Mouse (Mus musculus) neutrophil, adult 5-6 weeks (primary cell): ENCODE data around the gene Bub1b. TPM values are rescaled to one million over a fixed set of nuclear protein-coding genes. Genes with fewer than 3 reads are reported as not detected.

Source experiments
- ATAC-seq: fragments of 151-379, 151-347 bp; 2 replicates; pipeline ENCODE4 v1.8.0; 2017; ENCODE audit warnings: mild to moderate bottlenecking, moderate TSS enrichment; ENCODE audit not compliant: insufficient number of reproducible peaks, poor library complexity, low FRiP score, severe bottlenecking; ENCODE audit errors: extremely low read depth
- total RNA-seq: library from RNA; stranded (forward); fragments of 200-1000 nt; gene quantifications from 2 replicates; pipeline ENCODE4 v1.2.3, GENCODE M21; 2017

Gene Bub1b
- 3.8 and 5.0 TPM in 2 replicates for total RNA-seq

DNA sequence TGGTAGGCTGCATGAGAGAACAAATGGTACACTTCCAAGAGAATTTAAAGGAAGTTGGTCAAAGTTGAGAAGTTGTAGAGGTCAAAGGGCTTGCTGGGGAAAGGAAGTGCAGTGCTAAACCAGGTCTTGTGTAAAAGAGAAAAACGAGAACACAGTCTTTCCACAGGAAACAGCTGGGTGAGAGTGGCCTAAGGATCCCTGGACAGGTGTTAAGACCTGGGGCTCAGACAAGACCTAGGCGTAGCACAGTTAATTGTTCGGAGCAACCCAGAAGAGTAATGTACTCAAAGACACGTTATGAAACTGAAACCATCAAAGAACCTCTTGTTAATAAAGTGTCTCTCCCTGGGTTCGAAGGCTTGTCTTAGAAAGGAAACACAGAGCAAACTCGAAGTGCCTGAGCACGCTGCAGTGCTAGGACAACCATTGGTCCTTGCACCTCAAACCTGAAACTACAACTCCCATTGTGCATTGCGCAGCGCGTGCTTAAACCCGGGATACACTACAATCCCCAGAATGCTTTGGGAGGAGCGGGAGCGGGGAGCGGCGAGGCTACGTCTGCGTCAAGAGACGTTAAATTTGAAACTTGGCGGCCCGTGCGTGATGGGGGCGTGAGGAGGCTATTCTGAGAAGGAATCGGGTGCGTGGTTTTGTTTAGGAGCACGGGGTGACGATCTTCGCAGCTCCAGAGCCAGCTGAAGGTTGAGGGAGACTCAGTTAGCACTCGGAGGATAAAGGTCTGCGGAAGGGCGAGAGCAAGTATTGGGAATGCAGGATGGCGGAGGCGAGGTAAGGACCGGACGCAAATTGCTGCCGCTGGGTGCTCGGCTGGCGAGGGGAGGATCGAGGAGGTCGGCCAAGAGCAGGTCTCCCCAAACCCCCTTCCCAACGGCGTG, at the start of gene Bub1b:
TSS of gene Bub1b (plus strand) at position 539 of the 896 bp plus-strand sequence.
- peak; percentile 99 for ATAC-seq

- ATAC-seq: no peak
These were observed 49.4 kb upstream of the Bub1b start for GRCm38 (mm10) chr2:118548421-118549221.

GRCm38 (mm10) chr2:118549507-118550473, 48.2 kb upstream of the Bub1b start, which contains the start of gene Bmf:
TSS of gene Bmf (minus strand) at chr2:118549687.
- ATAC-seq: peak; percentile 72

DNA sequence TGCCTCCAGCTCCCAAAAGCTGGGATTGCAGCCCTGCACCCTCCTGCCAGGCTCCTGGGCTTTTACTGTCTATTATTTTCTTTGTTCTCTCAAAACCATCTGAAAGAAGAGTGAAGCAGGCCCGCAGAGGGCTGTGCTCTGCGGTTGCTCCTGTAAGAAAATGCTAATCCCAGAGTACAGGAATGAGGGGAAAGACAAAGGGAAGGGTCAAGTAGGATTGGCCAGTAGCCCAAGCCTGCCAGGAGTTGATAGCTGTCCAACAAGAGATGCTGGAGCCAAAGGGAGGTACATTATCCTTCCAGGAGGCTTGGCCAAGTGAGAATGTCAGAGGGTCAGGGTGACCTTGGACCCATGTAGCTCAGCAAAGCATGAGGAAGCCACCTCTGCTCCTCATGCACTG, 46.4 kb upstream of the Bub1b start:
- ATAC-seq: no peak

GRCm38 (mm10) chr2:118554356-118554990, 43.5 kb upstream of the Bub1b start:
- ATAC-seq: peak; percentile 87

- ATAC-seq: no peak
These were observed 39.6 kb upstream of the Bub1b start for GRCm38 (mm10) chr2:118558426-118558825.

DNA sequence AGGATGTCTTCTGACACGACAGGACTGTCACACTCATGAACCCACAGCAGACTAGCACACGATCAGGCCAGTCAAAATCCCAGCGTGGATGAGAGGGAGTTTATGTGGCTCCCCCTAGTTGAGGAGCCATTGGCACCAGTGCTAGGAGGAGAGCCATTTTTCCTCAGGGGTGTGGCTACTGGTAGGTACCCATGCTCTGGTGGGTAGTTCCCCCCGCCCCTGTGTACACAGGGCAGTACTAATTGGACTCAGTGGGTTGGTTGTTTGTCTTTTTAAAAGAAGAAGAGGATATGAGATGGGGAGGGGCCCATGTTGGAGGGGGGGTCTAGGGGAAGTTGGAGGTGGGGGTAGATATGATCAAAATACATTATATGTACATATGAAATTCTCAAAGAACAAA, 36.0 kb upstream of the Bub1b start:
- ATAC-seq: peak; percentile 71

GRCm38 (mm10) chr2:118562431-118562830, 35.6 kb upstream of the Bub1b start:
- peak; percentile 68 for ATAC-seq

GRCm38 (mm10) chr2:118567179-118567578, 30.8 kb upstream of the Bub1b start:
- ATAC-seq: no peak

GRCm38 (mm10) chr2:118570939-118571338, 27.1 kb upstream of the Bub1b start:
- ATAC-seq: no peak

DNA sequence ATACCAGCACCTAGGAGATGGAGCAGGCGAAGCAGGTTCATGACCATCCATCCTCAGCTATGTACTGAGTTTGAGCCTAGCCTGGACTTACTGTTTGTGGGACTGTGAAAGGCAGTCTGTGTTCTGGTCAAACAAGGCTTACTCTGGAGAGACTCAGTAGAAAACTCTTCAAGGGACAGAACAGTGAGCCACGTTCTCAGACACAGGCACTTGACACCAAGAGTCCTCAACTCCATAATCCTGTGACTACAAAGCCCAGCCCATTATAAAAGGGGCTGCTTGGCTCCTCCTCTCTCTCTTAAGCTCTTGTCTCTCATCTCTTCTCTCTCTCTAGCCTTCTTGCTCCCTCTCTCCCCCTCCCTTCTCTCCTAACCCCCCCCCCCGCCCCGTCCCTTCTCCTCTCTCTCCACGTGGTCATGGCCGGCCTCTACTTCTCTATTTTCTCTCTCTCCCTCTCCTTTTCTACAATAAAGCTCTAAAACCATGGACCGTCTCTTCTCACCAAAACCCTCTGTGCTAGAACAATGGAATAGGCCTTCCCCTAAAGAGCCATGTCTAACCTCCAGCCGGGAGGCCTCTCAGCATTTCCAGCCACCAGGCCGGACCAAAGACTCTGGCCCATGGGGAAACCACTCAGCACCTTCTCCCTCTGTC, 25.7 kb upstream of the Bub1b start:
- no peak for ATAC-seq

DNA sequence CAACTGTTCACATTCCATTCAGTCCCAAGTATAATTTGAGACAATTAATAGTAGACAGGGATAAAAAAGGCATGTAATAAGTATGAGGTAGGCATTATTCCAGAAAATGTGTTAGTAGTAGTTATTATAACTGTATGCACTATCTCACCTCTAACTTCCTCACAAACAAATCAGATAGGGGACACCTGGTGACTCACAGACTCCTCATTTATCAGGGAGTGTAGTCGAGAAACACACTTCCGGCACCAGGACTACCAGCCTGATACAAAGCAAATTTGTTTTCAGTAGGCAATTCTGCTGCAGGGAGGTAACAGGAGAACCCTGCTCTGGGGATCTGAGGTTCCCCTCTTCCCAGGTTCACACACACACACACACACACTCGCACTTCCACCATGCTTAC, 24.9 kb upstream of the Bub1b start:
- no peak for ATAC-seq

- no peak for ATAC-seq
These were observed 12.0 kb upstream of the Bub1b start for GRCm38 (mm10) chr2:118586013-118586412.

DNA sequence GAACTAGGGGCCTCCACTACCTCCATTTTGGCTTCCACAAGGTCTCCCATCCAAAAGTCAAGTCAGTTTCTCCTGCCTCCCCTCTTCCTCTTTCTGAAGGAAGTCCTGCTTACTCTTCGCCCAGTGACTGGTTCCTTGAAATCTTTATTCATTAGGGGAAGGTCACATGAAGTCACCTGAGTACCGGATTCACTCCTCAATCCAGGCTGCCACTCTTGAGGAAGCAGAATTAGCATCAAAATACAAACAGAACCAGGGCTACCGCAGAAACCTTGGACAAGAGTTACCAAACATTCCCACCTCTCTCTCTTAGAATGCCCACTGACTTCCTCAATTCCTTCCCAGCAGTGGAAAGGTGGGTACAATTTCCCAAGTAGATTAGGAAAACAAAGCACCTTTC, 10.3 kb upstream of the Bub1b start:
- ATAC-seq: no peak

DNA sequence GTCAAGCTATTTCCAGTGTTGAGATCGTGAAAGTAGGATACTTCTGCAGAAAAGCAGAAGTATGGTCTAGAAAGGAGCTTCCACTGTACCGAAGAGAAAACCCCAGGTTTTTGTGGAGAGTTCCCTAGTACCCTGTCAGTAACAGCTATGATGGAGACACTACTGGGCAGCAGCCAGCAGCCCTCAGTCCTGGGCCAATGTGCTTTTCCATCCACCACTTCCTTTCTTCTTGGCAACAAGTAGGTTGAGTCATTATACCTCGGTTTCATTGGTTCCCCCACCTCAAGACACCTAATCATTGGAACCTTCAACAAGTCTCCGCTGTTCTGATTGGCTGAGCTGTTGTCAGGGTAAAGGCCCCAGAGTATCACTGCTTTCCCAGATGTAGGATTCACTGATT, 6.9 kb upstream of the Bub1b start:
- ATAC-seq: no peak

GRCm38 (mm10) chr2:118599087-118599486, 1.1 kb downstream of the Bub1b start:
- no peak for ATAC-seq

DNA sequence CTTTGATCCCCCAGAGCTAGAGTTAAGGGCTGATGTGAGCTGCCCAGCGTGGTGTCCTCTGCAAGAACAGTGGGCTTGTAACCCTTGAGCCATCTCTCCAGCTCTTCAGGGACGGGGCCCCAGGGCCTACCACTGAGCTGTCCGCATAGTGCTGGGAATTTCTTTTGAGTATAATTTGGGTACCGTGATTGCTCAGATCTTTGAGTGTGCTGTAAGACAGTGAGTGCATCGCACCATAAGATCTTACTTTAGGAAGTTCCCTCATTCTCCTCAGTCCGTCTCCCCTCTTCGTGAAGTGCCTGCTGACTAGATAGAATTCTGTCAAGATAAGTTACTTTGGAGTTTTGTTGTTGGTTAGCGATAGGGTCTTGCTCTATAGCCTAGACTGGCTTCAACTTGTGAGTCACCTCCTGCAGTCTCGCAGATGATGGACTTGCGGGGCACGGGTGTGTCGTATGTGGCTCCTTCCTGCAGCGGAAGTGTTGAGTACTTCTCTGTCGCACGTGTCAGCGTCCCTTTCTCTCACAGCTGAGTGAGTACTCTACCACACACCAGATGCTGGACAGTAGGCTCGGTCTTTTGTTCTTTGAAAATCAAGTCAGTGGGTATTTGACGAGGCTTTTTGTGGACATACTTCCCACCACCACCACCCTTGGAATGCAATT, 3.7 kb downstream of the Bub1b start:
- no peak for ATAC-seq
